Mouse (Mus musculus): ENCODE data around the gene Wdr25.
A peak's percentile ranks its signal among the peaks of the same experiment; 100 is the strongest.

Wdr25 gene

GRCm38 (mm10) chr12:108984471-108984870, 91.0 kb downstream of the Wdr25 start:
- DNase-seq (ENCODE audit: low spot score in 2 of 2), result no peak

GRCm38 (mm10) chr12:108985025-108985424, 91.6 kb downstream of the Wdr25 start:
- DNase-seq (ENCODE audit: low spot score in 2 of 2), result no peak

- no peak for DNase-seq (ENCODE audit: low spot score in 2 of 2)
These were observed 94.0 kb downstream of the Wdr25 start for GRCm38 (mm10) chr12:108987448-108987847.

- DNase-seq (ENCODE audit: low spot score in 2 of 2), result no peak
These were observed 97.0 kb downstream of the Wdr25 start for GRCm38 (mm10) chr12:108990425-108990824.

- no peak for DNase-seq (ENCODE audit: low spot score in 2 of 2)
These were observed 99.6 kb downstream of the Wdr25 start for GRCm38 (mm10) chr12:108993046-108993445.

GRCm38 (mm10) chr12:108994436-108995031, 101.1 kb downstream of the Wdr25 start:
- DNase-seq (ENCODE audit: low spot score in 2 of 2), result peak; percentile 28 to 29

- no peak for DNase-seq (ENCODE audit: low spot score in 2 of 2)
These were observed 102.7 kb downstream of the Wdr25 start for GRCm38 (mm10) chr12:108995976-108996636.

GRCm38 (mm10) chr12:108997249-108997648, 103.8 kb downstream of the Wdr25 start:
- no peak for DNase-seq (ENCODE audit: low spot score in 2 of 2)

- DNase-seq (ENCODE audit: low spot score in 2 of 2), result no peak
These were observed 109.5 kb downstream of the Wdr25 start for GRCm38 (mm10) chr12:109002978-109003377.

- DNase-seq (ENCODE audit: low spot score in 2 of 2), result no peak
These were observed 116.7 kb downstream of the Wdr25 start for GRCm38 (mm10) chr12:109010070-109010649.

GRCm38 (mm10) chr12:109022181-109022691, 128.8 kb downstream of the Wdr25 start:
- no peak for DNase-seq (ENCODE audit: low spot score in 2 of 2)

GRCm38 (mm10) chr12:109022966-109023365, 129.5 kb downstream of the Wdr25 start:
- DNase-seq (ENCODE audit: low spot score in 2 of 2), result no peak

- DNase-seq (ENCODE audit: low spot score in 2 of 2), result no peak
These were observed 130.3 kb downstream of the Wdr25 start for GRCm38 (mm10) chr12:109023780-109024179.

- no peak for DNase-seq (ENCODE audit: low spot score in 2 of 2)
These were observed 143.6 kb downstream of the Wdr25 start for GRCm38 (mm10) chr12:109037026-109037425.

- no peak for DNase-seq (ENCODE audit: low spot score in 2 of 2)
These were observed 144.9 kb downstream of the Wdr25 start for GRCm38 (mm10) chr12:109038179-109038819.

- DNase-seq (ENCODE audit: low spot score in 2 of 2), result peak in 1 of 2 experiments; percentile 32
These were observed 145.9 kb downstream of the Wdr25 start for GRCm38 (mm10) chr12:109039311-109039710.

GRCm38 (mm10) chr12:109044497-109044896, 151.1 kb downstream of the Wdr25 start:
- DNase-seq (ENCODE audit: low spot score in 2 of 2), result no peak

- no peak for DNase-seq (ENCODE audit: low spot score in 2 of 2)
These were observed 152.2 kb downstream of the Wdr25 start for GRCm38 (mm10) chr12:109045581-109045980.

- DNase-seq (ENCODE audit: low spot score in 2 of 2), result no peak
These were observed 156.5 kb downstream of the Wdr25 start for GRCm38 (mm10) chr12:109049949-109050348.

GRCm38 (mm10) chr12:109053020-109053806, 159.8 kb downstream of the Wdr25 start:
- DNase-seq (ENCODE audit: low spot score in 2 of 2), result no peak

- no peak for DNase-seq (ENCODE audit: low spot score in 2 of 2)
These were observed 164.3 kb downstream of the Wdr25 start for GRCm38 (mm10) chr12:109057736-109058135.

- DNase-seq (ENCODE audit: low spot score in 2 of 2), result no peak
These were observed 165.2 kb downstream of the Wdr25 start for GRCm38 (mm10) chr12:109058660-109059059.
